Mouse (Mus musculus): ENCODE measurements around the gene Rasal1.

Gene Rasal1

DNA sequence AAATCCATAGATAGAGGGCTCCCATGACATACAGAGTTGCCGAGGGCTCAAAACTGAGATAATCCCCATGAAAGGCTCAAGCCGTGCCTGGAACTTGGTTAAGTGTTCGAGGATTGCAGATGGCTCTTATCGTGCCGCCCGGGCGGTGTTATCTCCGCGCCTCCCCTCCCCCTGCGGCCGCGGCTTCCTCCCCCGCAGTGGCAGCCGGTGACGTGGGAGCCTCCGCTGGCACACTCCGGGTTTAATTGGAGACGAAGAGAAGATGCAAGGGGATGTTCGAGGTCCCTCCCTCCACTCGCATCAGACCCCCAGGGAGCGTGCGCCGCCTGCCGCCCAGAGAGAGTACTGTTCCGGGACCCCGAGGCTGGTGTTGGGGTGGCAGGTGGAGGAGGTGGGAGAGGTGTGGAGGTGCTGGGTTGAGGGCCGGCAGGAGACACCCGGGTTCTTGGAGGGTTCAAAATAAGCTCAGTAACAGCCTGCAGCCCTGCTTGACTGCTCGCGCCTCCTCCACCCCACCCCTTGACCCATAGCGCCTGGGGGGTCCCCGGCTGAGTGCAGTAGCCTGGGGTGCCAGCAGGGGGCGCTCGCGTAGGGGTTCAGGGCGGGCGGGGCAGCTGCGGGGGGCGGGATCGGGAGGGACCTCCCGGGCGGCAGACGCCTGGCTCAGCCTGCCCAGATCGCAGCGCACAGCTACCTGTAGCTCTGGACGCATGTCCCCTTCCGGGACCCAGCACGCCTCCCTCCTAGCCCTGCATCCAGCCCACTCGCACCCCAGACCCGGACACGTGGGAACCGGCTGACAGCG, at the start of gene Rasal1:
Gene Rasal1, plus strand, starts transcription at position 244 of the 805 bp plus-strand sequence.
- peak; percentile 60 for DNase-seq

DNA sequence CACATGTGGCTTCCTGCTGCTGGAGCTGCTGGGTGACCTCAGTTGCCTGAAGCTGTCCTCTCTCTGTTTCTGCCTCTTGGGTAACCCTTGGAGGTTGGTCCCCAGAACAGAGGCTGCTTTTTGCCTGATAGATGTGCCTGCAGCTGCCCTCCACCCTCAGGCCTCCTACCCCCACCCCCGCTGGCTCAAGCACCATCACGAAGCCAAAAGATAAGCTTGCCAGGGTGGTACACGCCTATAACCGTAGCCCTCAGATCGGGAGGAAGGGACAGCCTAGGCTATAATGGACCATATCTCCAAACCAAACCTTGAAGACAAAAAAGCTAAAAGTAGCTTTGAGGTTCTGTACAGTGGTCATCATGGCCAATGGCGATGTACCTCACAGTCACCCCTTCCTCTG, 49.0 kb upstream of the Rasal1 start:
- DNase-seq: no peak

DNA sequence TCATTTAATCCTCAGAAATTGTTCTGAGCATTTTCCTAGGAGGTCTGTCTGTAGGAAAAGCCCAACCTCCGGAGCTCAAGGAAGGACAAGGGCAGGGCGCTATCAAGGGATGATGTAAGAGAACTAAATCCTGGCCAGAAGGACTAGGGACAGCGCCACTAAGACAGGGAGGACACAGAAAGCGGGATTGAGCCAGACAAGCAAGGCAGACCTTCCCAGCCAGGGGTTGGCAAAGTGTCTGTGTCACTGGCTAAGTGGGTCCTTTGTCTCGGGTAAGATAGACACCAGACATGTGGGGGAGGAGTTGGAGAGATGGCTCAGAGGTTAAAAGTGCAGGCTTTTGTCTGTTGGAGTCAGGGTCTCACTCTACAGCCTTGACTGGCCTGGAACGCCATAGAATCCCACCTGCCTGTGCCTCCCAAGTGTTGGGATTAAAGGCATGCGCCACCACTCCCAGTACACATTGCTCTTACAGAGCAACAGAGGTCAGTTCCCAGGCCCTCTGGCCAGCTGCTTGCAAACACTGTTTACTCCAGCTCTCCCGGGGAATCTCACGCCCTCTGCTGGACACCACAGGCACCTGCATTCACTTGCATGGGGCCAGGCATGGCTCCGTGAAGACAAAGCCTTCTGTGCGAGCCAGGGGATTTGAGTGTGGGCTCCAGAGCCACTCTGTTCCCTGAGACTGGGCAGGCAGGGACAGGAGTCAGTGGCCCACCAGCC, 47.5 kb upstream of the Rasal1 start:
- DNase-seq: peak; percentile 39

DNA sequence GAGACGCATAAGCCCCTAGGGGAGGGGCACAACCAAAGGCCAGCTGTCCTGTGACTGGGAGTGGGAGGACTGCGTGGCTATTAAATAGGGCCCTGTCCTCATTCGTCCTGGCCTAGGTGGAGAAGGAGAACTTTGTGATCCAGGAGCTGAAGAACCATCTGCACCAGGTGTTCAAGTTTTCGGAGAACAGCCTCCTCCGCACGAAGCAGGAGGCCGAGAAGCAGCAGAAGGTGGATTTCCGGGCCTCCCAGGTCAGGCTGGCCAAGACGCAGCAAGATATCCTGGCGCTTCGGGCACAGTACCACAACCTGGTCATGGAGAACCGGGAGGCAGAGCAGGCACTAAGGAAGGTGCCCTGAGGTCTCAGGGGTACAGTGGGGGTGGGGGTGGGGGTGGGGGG, 46.4 kb upstream of the Rasal1 start:
- DNase-seq: no peak

DNA sequence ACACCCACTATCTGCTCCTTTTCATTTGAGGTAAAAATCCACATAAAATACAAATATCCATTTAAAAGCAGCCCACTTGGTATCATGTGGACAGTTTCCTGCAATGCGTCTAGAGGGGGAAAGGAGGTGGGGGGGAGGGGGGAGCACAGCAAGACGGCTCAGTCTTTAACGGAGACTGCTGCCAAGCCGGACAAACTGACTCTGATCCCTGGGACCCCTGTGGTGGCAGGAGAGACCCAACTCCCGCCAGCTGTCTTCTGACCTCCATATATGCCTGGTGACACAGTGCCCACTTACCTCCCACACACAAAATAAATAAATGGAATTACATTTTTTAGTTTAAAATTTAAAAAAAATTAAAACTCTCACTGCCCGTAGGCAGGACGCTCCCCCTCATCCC, 45.1 kb upstream of the Rasal1 start:
- no peak for DNase-seq

DNA sequence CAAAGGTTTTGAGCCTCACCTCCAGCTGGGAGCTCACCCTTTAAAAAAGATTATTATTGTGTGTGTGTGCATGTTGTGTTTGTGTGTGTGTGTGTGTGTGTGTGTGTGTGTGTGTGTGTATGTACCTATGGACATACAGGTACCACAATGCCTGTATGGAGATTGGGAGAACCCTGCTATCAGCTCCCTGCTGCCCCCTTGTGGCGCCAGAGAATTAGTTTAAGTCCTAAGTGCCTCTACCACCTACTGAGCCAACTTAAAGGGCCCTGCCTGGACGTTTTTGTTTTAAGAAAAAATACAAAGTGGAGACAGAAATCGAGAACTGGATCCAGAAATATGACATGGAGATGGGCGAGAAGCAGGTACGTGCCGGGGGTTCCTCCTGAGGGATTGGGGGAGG, 43.8 kb upstream of the Rasal1 start:
- peak; percentile 94 for DNase-seq

DNA sequence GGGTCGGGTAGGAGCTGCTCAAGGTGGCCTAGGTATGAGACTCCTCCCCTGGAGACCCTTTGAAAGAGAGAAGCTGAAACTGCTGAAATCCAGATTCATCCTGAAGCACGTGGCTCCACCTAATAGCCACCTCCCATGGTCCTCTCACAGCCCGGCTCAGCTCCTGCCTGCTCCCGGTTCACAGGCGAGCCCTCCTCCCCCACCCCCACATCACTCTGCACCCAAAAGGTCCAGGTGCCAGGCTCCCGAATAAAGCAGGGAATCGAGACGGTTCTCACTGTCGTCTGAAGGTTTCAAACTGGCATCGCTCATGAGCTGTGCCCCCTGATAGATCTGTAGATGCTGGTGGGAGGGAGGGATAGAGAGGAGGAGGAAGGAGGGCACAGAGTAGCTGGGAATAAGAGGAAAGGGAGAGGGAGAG, 43.4 kb upstream of the Rasal1 start:
- DNase-seq: no peak

DNA sequence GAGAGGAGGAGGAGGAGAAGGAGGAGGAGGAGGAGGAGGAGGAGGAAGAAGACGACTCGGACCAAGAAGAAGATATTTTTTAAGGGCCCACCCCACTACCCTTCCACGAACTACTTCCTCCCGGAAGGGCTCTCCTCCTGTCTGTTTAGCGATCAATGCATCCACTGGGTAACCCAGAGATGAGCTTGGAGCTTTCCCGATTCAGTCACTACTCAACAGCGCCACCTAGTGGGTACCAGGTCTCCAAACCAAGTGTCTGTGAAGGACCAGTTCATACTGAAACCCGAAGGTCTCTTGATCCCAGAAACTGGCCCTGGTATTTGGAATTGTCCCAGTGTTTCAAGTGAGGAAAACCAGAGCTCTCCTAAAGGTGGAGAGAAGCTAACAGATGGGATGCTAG, 42.9 kb upstream of the Rasal1 start:
- DNase-seq: peak; percentile 95

DNA sequence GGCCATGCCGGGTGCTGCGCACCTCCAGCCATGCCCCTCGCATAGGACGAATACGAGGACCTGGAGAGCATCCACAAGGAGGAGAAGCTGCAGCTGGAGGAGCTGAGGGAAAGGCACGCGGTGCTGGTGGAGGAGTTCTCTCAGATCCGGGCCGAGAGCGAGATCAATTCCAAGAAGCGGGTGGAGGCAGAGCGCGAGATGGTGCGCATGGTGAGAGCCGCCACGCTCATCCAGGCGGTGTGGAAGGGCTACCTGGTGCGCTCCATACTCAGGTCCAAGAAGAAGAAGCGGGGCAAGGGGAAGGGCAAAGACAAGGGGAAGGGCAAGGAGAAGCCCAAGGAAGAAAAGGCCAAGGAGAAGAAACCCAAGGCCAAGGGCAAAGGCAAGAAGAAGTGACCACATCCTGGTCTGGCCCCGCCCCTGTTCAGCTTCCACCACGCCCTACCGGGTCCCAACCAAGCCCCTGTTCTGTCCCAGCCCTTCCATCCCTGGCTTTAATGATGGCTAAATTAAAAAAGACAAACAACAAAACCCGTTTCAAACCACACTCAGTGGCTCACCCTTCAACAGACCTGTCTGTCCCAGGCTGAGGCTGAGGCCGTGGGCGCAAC, 41.9 kb upstream of the Rasal1 start:
- no peak for DNase-seq

DNA sequence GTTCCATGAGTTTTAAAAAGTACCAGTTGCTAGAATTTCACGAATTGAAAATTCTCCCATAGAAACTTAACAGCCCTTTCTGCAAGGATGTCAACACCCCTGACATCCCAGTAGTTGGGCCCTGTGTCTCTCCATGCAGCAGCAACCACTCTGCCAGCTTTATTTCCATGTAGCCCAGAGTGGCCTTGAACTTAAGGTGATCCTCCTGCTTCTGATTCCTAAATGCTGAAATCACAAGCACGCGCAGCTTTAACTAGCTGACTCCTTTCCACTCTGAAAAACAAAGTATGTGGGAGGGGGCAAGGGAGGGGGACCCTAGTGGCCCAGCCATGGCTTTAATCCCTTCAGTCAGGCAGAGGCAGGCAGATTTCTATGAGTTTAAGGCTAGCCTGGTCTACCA, 41.3 kb upstream of the Rasal1 start:
- no peak for DNase-seq

DNA sequence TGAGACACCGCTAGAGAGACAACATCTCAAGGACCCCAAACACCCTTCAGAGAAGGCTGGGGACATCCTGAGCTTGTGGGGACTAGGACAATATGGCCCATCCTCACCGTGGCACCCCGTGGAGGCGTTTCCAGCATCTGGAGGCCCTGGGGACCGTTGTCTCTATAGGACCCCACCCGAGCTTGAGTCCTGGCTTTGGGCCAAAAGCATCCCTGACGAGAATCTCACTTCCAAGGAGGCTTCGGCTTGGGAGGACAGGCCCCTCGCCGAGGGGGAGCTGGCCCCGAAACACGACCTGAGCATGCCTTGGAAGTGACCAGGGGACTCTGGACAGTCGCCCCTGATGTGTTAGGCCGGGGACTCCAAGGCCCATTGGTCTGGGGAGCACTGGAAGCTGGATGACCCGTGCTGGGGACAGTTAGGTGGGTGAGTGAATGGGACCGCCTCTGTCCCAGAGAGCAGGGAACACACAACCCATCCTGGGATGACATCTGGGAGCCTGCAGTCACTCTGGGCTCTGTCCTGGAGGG, 39.3 kb upstream of the Rasal1 start:
- DNase-seq: peak; percentile 14

DNA sequence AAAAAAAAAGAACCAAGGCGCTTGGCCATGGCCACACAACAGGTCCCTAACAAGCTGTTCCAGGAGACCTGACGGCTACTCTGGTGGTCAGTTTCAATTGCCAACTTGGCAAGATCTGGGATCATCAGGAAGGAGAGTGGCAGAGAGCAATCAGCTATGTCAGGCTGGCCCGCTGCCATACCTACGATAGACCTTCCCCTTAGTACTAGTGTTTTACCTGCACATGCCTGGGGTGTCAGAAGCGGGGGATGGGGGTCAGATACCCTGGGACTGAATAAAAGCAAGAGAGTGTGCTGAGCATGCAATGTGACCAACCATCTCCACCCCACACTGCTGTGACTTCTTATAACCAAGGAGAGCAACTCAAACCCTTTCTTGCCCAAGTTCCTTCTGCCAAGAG, 37.7 kb upstream of the Rasal1 start:
- DNase-seq: peak; percentile 68

DNA sequence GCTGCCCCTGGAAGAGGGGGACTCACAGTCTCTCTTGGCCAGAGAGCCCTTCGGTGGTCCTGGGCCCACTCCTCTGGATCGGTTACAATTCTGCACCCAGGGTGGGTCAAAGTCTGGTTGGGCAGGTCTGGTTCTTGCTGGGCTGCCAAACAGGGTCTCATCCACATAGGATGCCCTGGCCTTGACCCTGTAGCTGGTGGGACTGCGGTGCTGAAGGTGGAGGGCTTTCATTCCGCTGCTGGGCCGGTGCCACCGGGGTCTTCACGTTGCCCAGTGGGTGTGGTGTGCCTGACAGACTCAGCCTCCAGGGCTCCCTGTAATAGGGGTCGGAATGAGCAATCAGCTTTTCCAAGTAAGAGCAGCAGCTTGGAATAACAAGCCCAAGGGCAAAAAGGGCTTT, 37.2 kb upstream of the Rasal1 start:
- peak; percentile 24 for DNase-seq

DNA sequence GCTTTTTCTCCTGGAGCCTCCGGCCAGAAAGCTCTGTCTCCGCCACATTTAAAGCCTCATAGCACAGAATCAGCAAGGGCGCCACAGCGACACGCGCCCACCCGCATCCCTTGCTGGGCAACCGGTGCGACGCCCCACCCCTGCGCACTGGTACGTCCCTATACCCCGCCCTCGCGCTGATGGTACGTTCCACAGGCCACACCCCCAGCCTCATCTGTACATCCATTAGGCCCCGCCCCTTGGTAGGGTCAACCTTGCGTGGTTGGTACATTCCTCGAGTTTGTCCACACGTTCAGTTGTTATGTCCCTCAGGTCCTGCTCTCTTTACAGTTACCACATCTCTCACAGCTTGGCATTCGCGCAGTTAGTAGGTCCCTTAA, 36.2 kb upstream of the Rasal1 start, which contains the start of the genes Rita1 and Ddx54:
Gene Rita1, minus strand, starts transcription at position 148 of the 380 bp plus-strand sequence.
Gene Ddx54, plus strand, starts transcription at position 298 of the 380 bp plus-strand sequence.
- peak; percentile 98 for DNase-seq

DNA sequence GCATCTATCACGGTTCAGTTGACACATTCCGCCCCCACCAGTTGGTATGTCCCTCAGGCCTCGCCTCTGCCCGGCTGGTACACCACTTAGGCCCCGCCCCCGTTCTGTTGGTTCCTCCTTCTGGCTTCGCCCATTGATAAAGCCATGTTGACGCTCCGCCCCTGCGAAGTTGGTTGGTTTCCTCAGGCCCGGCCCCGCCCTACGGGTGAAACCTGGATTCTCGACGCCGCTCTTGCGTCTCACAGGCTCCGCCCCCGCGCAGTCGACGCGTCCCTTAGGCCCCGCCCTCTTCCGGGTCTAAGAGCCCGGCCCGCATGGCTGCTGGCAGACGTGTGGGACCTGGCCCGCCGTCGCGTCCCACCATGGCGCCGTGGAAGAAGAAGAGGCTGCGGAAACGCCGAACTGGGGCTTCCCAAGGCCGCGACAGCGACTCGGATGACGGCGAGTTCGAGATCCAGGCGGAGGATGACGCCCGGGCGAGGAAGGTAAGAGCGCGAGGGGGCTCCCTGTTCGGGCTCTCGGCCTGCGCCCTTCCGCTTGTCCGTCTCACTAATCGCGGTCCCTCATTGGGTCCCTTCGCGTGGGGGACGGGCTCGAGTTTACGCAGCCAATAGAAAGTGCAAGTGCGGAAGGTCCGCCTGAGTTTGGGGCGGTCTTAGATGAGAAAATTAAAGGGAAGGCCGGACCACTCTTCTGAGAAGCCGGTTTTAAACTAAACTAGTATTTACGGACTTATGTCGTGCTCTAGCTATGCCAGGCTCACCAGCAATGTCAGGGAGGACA, 35.6 kb upstream of the Rasal1 start:
- peak; percentile 100 for DNase-seq

DNA sequence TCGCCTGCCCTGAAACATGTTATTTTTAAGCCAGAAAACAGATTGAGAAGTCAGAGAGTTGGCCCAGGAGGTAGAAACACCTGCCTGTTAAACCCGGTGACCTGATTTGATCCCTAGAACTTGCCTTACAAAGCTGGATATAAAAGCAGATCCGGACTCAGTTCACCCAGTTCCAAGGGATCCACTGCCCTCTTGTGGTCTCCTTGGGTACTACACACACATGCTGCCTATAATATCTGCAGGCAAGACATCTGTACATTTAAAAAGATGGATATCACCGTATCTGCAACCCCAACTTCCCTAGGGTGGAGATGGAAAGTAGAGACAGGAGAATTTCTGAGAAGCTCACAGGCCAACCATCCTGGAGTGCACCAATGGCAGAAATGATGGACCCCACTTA, 32.7 kb upstream of the Rasal1 start:
- peak; percentile 55 for DNase-seq

DNA sequence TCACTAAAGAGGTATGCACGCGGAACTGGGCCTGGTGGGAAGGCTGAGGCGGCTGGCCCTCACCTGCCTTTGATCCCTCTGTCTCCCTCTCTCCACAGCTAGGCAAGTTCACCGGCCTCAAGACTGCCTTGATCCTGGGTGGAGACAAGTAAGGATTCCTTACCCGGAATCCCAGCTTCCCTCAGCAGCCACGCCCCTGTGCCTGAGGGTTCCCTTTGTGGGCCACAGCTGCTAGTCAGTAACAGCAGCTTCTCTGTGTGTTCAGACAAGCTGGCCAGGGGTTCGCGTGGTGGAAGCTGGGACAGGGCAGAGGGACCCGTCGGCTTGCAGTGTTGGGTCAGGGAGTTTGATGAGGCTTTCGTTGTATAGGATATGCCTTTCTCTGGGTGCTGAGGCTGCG, 29.8 kb upstream of the Rasal1 start:
- no peak for DNase-seq

DNA sequence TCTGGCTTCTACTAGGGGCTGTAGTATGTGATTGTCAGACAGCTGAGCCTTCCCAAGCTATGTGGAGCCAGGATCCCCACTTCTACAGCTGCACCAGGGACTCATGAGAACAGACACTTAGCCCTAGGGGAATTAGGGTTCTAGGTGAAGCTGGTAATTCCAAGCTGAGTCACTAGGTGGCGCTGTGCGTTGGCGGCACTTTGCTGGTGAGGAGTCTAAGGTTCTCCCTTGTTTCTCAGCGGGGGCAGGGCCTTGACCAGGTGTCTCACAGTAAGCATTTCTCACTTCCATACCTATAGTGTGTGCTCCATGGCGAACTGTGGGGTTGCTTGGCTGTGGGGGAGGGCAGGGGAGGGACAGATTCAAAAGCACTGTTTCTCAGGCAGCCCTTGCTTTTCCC, 29.4 kb upstream of the Rasal1 start:
- DNase-seq: peak; percentile 74

DNA sequence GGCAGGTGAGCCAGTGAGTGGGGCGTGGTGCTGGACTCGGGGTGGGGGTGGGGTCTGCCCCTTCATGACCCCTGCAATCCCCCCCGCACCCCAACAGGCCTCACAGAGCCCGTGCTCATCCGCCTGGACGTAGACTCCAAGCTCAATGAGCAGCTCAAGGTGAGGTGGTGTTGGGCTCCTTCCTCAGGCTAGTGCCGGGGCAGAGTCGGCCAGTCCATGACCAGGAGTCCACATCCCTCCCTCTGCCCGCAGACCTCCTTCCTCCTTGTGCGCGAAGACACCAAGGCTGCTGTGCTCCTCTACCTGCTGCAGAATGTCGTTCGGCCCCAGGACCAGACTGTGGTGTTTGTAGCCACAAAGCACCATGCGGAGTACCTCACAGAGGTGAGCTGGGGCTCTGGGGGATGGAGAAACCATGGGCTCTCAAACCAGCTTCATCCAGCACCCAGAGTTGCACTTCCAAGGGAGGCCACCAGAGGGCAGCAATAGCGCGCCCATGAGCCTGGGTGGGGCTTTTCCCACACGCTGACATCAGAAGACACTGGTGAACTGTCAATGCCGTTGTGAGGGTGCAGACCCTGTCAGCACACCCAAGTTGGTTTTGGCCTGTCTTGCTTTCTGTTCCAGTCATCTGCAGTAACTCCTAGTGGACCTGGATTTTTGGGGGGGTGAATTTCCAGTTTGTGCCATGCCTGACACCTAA, 28.1 kb upstream of the Rasal1 start:
- DNase-seq: peak; percentile 87

DNA sequence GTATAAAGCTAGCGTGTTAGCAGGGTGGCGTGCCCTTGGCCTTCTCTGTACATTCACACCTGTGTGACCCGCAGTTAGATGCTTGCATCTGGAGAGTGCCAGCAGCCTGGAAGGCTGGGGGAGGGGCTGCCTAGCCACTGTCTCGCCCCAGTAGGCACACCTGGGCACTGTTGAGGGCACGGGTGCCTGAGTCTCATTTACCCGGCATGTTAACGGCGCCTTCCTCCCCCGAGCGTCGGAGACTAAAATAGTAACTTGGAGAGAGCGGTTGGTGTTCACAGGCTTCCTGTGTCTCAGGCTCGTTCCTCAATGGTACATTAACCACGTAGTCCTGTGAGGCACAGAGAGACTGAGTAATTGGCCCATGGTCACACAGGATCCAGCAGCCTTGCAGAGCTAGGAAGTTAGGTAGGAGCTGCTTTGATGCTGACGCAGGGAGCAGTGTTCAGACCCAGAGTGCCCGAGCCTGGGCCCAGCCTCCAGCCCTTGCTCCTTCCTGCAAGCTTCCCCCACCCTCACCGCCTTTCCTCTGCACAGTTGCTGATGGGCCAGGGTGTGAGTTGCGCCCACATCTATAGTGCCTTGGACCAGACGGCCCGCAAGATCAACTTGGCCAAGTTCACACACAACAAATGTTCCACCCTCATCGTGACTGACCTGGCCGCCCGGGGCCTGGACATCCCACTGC, 27.4 kb upstream of the Rasal1 start:
- DNase-seq: peak; percentile 61

DNA sequence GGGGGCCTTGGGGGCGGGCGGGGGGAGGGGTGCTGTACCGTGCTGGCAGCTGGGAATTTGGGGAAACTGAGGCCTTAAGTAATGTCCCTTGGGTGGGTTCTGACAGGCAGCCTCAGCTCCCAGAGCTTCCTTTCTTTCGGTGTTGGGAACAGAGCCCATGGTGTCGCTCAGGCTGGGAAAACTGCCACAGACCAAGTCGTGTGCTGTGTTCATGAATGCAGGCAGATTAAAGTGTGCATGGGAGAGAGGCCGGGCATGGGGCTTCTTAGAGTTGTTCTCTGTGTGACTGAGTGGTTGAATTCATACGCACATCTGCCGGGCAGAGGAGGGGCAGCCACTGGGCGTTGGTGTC, 26.8 kb upstream of the Rasal1 start:
- DNase-seq: no peak

Measured in kidney, postnatal 10 days (tissue).